In genomic region chr15:74210896-74211295, GRCm38 (mm10) we compare ENCODE assay signal across 20 mouse cellular contexts.
DNase-seq lines count a peak whose midpoint lies in the region; ATAC-seq and TF ChIP-seq lines count a peak whose summit lies in the region.
"Had no signal": no experiment of that assay in that cellular context is flagged by ENCODE, and none has a peak within 500 bp of the region (broad histone marks: within the 10 kb centered on the region; RNA-seq: fewer than 3 reads in every experiment).

No protein-coding gene starts in this region.

- H3K9me3 ChIP-seq in lung, embryonic 16.5 days (ENCODE audit: control insufficient read depth, low read length): no peaks in the 10 kb centered on the region
- no peaks in the 10 kb centered on the region for H3K9me3 ChIP-seq in embryonic facial prominence, embryonic 10.5 days
- H3K9me3 ChIP-seq: forebrain, embryonic 15.5 days; heart, embryonic 10.5 days; heart, embryonic 15.5 days had no signal

- no peak for TF ChIP-seq EP300 in heart, adult 2 months (IDR thresholded peaks at IDR 0.05; ENCODE audit: insufficient read depth, low read depth, low read length)

- no peak for TF ChIP-seq POLR2A in heart, adult 2 months (IDR thresholded peaks at IDR 0.05; ENCODE audit: insufficient read depth, low read depth, low read length)
- no peak for TF ChIP-seq POLR2A in lung, adult 2 months (IDR thresholded peaks at IDR 0.05; ENCODE audit: borderline replicate concordance, extremely low read depth, low read depth, low read length)

- peak overlapping the region; percentile 77 for H3K27ac ChIP-seq in heart, adult 2 months
- no peak overlapping the region for H3K27ac ChIP-seq in lung, embryonic 16.5 days (ENCODE audit: low read length)
- 0 out of 2 replicates have a peak overlapping the region, but pooled peaks have one; percentile 21 for H3K27ac ChIP-seq in embryonic facial prominence, embryonic 10.5 days (replicated peaks)
- H3K27ac ChIP-seq: forebrain, embryonic 15.5 days; heart, embryonic 10.5 days; heart, embryonic 15.5 days; hindbrain, embryonic 14.5 days had no signal

- ATAC-seq in lung, embryonic 16.5 days (ENCODE audit: low read depth): peak; percentile 43; the same call in 1 of the 2 replicates
- ATAC-seq: CD4-positive, CD25-positive, alpha-beta regulatory T cell, adult 4 months; forebrain, embryonic 15.5 days had no signal

- 49% methylated on average over 5 of the region's 5 CpGs for WGBS in heart, adult 2 months
- 40% methylated on average over 5 of the region's 5 CpGs for WGBS in lung, embryonic 16.5 days
- 32% methylated on average over 5 of the region's 5 CpGs for WGBS in lung, adult 2 months
- WGBS in embryonic facial prominence, embryonic 10.5 days: 53% methylated on average over 5 of the region's 5 CpGs

- no peaks in the 10 kb centered on the region for H3K27me3 ChIP-seq in heart, adult 2 months (ENCODE audit: control insufficient read depth, insufficient read depth, low read length)
- no peaks in the 10 kb centered on the region for H3K27me3 ChIP-seq in lung, embryonic 16.5 days (ENCODE audit: control insufficient read depth, insufficient read depth, low read depth, low read length)
- H3K27me3 ChIP-seq in embryonic facial prominence, embryonic 10.5 days (replicated peaks; ENCODE audit: low read depth, poor library complexity, severe bottlenecking): peaks cover 30% of the 10 kb centered on the region
- H3K27me3 ChIP-seq: forebrain, embryonic 15.5 days had no signal

- no peak overlapping the region for H3K4me3 ChIP-seq in heart, adult 2 months
- H3K4me3 ChIP-seq in lung, embryonic 16.5 days (ENCODE audit: low read length): no peak overlapping the region
- H3K4me3 ChIP-seq in lung, adult 2 months (replicated peaks; ENCODE audit: extremely low read depth, low read depth, low read length): no peak overlapping the region
- H3K4me3 ChIP-seq in embryonic facial prominence, embryonic 10.5 days: no peak overlapping the region
- H3K4me3 ChIP-seq: forebrain, embryonic 15.5 days; heart, embryonic 10.5 days; heart, embryonic 15.5 days had no signal

- intact Hi-C loops in heart, adult 2 months (cut with DNase I): loop anchor here (10.0 kb wide), 1 partner anchor 456 kb away; no protein-coding TSS in a partner anchor

- H3K36me3 ChIP-seq in heart, adult 2 months (ENCODE audit: control insufficient read depth, insufficient read depth, low read length): no peaks in the 10 kb centered on the region
- no peaks in the 10 kb centered on the region for H3K36me3 ChIP-seq in lung, embryonic 16.5 days (ENCODE audit: control insufficient read depth, insufficient read depth, low read length)
- H3K36me3 ChIP-seq in embryonic facial prominence, embryonic 10.5 days (replicated peaks): no peaks in the 10 kb centered on the region
- H3K36me3 ChIP-seq: forebrain, embryonic 15.5 days; G1E; heart, embryonic 10.5 days; heart, embryonic 15.5 days had no signal

- peaks cover 27% of the 10 kb centered on the region for H3K4me1 ChIP-seq in heart, adult 2 months (ENCODE audit: control insufficient read depth, insufficient read depth, low read length)
- H3K4me1 ChIP-seq in lung, embryonic 16.5 days (replicated peaks; ENCODE audit: control insufficient read depth, insufficient read depth, low read length): no peaks in the 10 kb centered on the region
- H3K4me1 ChIP-seq in lung, adult 2 months (ENCODE audit: control insufficient read depth, insufficient read depth, low read length): no peaks in the 10 kb centered on the region
- H3K4me1 ChIP-seq in embryonic facial prominence, embryonic 10.5 days: peaks cover 44% of the 10 kb centered on the region
- H3K4me1 ChIP-seq: heart, embryonic 15.5 days had no signal

- DNase-seq in embryo, embryonic 10 days (ENCODE audit: low spot score): peak; percentile 33
- no peak for DNase-seq in embryo, embryonic 10.5 days (ENCODE audit: low spot score)
- DNase-seq in heart, adult 2 months: no peak
- no peak for DNase-seq in heart, adult 8-10 months (ENCODE audit: low spot score)
- DNase-seq in lung, adult 2 months: no peak
- no peak for DNase-seq in embryonic facial prominence, embryonic 10.5 days (ENCODE audit: low spot score)
- DNase-seq: adrenal gland, adult 8-10 months; adrenal gland, postnatal 36 days; B cell, adult 2 months; cerebellum, adult 2 months; cerebellum, postnatal 14 days; gastrocnemius, postnatal 10 days; heart, postnatal 14 days had no signal

- no peak overlapping the region for H3K9ac ChIP-seq in heart, adult 2 months (ENCODE audit: low read depth, low read length)
- no peak overlapping the region for H3K9ac ChIP-seq in lung, embryonic 16.5 days (ENCODE audit: low read length)
- H3K9ac ChIP-seq: forebrain, embryonic 15.5 days; heart, embryonic 15.5 days; hindbrain, embryonic 14.5 days had no signal

- no peak for TF ChIP-seq CTCF in heart, adult 2 months (IDR thresholded peaks at IDR 0.05)
- TF ChIP-seq CTCF in lung, adult 2 months (IDR thresholded peaks at IDR 0.05; ENCODE audit: insufficient read depth, low read length): no peak

- H3K79me2 ChIP-seq in heart, adult 2 months (replicated peaks; ENCODE audit: control insufficient read depth, insufficient read depth, low read length): no peaks in the 10 kb centered on the region

- no peak overlapping the region for H3K4me2 ChIP-seq in lung, embryonic 16.5 days (ENCODE audit: low read depth, low read length)
- H3K4me2 ChIP-seq: forebrain, embryonic 15.5 days; heart, embryonic 15.5 days; hindbrain, embryonic 14.5 days had no signal
